Mouse (Mus musculus): Measurements from ENCODE around the gene Smarcad1.
"Not testable (repeated sequence)": the region's sequence is repeated elsewhere in the genome, so short reads cannot be mapped to it uniquely, and the experiment has no call there.

The Smarcad1 gene

DNA sequence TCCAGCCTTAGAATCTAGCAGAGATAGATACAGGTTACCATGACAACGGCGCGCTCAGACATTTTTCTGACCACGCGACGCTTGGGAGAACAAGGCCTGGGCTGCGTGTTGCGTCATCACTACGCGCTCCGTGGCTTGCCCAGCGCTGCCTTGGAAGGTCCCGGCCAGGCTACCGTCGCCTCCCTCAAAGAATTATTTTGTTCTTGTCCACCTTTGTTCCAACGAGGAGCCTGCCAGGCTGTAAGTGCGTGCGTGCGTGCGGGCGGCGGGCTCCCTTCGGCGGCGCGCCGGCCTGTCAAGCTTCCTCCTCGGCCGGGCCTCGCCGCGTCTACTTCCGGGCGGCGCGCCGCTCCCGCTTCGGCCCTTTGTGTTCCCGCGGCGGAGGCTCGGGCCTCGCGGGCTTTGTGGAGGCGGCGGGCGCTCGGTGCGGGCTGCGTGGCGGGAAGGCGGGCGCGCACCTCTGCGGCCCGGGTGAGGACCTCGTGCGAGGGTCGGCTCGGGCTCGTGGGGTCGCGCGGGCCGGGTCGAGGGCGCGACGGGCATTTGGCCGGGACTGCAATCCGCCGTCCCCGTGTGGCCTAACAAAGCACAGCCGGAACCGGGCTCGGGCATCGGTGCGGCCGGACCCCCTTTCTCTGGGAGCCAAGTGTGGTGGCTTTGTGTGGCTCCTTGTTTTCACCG lies at the start of gene Smarcad1:
Gene Smarcad1 (plus strand): TSS at position 93 of the 681 bp plus-strand sequence.
- peak; percentile 98 for DNase-seq

DNA sequence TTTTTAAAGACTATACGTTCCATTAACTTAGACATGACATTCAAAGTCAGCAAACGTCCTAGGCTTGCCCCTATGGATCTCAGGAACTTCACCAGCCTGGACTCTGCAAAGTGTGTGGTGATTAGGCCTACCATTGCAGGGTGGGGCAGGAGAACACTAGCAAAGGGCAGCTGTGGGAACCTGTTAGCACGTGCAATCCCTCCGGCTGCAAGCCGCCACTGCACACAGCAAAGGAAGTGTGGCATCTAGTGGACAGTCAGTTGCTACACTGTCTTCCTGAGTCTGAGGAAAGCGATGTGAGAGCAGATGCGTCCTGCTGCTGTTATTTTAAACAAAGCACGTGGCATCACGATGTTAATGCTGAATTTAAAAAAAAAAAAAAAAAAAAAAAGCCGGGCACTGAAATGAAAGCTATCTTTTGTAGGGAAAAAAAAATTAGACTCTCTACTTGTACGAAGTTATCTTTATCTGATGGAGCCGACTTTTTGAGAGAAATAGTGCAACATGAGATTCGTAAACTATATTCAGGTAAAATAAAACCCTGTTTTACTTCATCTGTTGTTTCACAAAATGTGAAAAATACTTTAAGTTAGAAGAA lies 45.5 kb upstream of the Smarcad1 start:
- DNase-seq: peak; percentile 60

DNA sequence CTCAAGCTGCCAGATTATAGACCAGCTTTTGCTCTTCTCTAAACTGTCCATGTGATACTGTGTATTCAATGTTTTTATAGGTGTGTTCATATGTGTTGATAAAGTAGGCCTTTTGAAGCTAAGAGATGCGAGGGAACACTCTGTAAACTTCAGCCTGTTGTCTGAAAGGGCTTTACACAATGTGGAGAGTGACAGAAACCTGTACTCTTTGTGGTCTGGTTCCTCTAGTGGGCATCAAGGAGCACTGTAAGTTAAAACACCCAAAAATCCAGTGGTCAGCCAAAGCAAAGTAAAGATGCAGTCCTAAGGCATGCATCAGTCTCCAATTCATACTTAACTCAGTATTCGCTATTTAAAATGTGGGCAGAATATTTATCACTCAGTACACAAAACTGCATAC lies 44.6 kb upstream of the Smarcad1 start:
- no peak for DNase-seq

DNA sequence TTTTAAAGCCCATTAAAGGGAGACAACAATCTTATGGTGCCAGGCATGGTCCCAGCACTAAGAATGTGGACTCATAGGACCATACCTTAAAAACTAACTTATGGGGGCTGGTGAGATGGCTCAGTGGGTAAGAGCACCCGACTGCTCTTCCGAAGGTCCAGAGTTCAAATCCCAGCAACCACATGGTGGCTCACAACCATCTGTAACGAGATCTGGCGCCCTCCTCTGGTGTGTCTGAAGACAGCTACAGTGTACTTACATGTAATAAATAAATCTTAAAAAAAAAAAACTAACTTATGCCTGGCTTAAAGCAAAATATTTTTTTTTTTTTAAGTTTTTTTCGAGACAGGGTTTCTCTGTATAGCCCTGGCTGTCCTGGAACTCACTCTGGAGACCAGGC lies 41.6 kb upstream of the Smarcad1 start:
- DNase-seq: not testable (repeated sequence)

DNA sequence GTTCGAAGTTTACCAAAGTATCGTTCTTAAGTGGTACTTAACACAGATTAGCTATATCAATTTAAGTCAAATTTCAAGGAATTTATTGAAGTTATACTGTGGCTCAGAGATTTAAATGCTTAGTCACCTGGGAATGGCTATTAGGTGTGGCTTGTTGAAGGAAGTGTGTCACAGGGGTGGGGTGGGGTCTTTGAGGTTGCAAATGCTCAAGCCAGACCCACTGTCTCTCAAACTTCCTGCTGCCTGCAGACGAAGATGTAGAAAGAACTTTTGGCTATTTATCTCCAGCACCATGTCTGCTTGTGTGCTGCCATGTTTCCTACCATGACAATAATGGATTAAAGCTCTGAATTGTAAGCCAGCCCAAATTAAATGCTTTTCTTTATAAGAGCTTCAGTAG lies 40.2 kb upstream of the Smarcad1 start:
- no peak for DNase-seq

DNA sequence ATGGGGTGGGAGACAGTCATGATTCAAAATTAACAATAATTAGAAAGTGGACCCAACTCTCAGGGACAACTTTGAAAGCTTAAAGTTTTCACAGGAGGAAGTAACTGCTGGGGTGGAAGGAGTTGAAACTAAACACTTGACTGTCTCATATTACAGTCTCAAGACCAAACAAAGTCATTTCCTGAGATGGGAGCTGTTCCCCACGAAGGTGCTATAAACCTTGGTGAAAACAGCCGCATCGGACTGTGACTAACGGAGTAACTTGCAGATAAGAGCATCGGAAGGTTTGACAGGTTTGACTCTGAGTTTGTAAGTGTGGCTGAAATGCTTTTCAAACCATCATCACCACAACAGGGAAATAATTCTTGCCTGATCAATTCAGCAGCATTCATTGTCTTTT lies 33.5 kb upstream of the Smarcad1 start:
- no peak for DNase-seq

DNA sequence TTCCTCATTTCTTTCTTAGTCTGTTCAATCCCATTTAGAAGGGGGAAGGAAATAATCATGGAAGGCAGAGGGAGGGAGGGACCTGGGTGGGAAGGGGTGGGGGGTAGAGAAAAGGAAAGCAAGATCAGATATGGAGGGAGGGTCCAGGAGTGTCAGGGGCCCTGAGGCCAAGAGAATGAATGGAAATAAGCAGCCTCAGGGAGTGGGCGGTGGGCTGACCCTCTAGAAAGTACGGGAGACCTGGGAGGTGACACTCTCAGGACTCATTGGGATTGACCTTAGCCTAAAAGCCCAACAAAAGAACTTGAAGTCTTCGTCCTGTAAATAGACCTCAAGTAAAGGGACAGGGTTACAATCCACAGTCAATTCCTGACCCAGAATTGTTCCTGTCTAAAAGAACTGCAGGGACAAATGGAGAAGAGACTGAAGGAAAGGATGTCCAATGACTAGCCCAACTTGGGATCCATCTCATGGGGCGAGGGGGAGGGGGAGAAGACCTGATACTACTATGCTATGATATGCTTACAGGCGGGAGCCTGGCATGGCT lies 30.9 kb upstream of the Smarcad1 start:
- DNase-seq: no peak

DNA sequence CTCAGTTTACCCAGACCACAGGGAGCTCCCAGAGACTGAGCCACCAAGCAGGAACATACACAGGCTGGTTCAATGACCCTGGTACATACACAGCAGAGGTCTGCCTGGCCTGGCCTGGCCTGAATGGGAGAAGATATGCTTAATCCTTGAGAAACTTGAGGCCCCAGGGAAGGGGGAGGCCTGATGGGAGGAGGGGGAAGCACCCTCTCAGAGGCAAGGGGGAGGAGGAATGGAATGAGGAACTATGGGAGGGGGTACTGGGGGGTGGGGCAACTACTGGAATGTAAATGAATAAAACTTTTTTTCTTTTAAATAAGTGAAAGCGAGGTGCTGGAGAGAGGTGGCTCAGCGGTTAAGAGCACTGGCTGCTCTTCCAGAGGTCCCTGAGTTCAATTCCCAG lies 30.2 kb upstream of the Smarcad1 start:
- DNase-seq: no peak

DNA sequence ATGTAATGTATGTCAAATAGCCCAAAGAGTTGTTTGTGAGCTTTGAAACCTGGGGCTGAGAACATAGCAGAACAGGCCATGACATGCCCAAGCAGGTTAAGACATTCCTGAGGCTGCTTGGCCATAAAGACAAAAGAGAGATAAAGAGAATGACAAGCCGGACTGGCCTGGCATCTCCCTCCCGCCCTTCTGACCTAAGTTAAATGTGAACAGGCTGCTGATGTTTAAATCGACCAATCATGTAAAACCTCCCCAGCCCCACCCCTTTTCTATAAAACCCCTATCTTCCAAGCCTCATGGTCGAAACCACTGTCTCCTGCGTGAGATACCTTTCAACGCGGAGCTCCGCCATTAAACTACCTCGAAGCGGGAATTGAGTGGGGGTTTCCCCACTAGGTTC lies 24.8 kb upstream of the Smarcad1 start:
- DNase-seq: no peak

DNA sequence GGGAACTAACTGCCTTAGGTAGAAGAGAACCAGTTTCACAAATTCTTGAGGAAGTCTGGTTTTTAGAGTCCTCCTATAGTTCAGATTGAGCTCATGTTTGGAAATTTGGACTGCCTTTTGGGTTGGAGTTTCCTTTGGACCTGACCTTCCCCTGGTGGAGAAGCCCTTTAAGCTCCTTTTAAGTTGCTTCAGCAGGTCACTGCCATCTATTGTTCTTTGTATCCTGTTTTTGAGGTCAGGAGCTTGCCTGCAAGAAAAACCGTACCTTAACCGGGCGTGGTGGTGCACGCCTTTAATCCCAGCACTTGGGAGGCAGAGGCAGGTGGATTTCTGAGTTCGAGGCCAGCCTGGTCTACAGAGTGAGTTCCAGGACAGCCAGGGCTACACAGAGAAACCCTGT lies 23.4 kb upstream of the Smarcad1 start:
- DNase-seq: not testable (repeated sequence)

DNA sequence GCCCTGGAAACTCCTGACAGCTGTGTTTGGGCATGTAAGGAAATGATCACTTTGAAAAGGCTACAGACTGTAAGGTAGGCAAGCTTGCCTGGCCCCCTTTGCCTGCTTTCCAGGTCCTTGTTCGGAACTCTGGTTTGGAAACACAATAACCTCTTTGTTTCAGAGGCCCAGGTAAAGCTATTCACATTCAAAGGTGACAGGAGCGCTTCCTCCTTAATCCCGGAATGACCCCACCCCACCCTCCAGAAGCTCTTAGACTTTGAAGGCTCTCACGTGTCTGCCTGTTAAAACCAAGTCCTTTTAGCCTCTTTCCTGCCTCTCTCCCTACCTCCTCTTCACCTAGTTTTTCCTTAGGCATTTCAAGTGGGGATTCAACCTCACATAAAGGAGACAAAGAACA lies 20.5 kb upstream of the Smarcad1 start:
- DNase-seq: no peak

DNA sequence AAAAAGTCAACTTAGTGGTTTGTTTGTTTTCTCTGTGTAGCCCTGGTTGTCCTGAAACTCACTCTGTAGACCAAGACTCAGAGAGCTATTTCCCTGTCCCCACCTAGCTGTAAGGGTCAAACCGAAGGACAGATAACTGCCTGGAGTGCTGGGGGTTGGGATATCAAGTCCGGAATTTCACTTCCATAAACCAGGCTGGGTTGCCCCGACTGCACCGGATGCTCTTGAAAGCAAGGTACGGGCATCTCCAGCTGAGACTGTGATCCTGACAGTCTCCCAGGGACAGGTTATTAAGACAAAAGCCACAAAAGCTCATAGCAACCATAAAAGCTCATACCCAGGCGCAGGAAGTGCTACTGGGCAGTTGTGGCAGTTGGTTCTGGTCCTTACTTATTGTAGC lies 19.3 kb upstream of the Smarcad1 start:
- DNase-seq: no peak

DNA sequence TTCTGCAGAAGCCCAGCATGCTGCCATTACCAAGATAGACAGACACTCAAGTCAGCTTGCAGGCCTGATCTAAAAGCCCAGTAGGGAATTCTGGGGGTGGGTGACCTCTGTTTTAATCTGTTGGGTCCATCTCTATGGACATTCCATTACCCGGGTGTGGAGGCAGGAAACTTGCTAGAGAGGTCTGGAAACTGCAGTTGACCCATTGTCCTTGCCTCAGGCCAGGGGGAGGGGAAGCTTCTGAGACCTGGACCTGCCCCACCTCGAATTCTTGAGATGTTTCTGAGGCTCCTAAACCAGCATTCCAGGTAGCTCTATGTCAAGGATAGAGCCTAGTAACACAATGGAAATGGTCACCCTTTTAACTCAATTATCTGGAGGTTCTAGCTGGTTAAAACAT lies 17.7 kb upstream of the Smarcad1 start:
- no peak for DNase-seq

DNA sequence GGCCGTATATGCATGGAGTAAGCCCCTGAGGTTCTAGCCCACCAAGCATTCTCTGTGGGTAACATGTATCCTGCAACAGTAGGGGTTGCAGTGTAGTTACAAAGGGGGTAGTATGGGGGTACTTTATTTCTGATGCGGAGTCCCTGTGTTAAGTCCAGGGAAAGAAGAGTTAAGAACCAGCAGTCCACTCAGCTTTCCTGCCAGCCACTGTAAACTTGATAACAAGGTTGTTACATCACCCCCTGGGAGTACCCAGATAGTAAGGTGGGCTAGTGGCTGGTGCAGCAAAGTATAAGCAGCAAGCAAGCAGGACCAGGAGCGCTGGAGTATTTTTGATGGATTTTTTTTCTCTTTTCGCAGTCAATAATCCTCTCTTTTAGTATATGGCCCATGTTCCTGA lies 17.3 kb upstream of the Smarcad1 start:
- DNase-seq: no peak

DNA sequence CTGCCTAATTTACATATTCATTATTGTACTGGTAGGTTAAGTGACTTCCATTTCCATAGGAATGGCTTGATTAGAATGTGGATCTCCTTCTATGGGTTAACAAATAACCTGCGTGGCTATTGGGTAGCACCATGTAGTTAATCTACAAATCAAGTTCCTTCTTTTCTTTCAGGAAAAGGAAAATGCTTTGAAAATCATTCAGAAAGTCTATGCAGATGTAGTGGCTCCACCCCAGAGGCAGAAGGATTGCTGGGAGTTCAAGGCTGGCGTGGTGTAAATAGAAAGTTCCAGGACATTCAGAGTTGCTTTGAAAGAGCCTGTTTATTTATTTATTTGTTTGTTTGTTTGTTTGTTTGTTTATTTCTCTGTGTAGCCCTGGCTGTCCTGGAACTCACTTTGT lies 7.7 kb upstream of the Smarcad1 start:
- no peak for DNase-seq

DNA sequence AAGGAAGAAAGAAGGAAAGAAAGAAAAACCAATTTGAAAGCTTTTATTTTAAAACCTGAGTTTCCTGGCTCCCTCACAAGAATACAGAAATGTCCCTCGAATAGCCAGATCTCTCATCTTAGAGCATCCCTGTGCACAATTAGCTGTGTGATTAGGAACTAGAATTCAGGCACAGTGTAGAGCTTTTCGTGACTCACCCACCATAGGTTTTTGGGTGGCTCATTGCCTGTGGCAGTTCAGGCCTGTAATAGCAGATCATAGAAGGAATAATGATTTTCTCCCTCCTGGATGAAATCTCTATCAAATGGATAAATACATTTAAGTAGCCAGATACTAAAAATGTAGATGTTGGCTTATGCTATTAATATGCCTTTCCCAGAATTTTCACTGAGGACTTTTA lies 6.9 kb upstream of the Smarcad1 start:
- DNase-seq: no peak

DNA sequence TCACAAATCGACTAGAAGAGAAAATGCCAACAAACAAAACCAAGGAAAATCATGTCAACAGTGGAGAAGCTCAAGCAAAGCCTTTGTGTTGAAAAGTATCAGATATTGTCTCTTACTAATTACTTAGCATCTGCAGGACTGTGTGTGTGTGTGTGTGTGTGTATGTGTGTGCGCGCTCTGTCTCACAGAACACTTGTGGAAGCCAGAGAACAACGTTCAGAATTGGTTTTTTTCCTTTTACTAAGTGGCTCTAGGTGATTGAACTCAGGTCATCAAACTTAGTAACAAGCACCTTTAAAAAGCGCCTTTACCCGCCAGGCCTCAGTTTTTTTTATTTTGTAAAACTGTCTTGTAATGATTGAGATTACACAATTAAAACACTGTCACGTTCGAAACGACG lies 451 bp upstream of the Smarcad1 start:
- DNase-seq: no peak

DNA sequence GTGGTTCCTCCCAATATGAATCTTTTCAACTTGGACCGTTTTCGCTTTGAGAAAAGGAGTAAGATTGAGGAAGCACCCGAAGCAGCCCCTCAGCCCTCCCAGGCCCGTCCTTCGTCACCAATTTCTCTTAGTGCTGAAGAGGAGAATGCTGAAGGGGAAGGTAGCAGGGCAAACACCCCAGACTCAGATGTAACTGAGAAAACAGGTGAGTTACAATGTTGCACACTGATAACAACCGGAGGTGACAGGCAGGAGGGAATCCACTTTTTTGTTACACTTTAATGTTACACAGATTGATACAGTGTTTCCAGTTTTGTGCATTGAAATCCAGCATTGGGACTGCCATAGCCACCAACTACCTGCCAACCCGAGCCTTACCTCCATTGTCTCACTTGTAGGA lies 858 bp downstream of the Smarcad1 start:
- peak; percentile 14 for DNase-seq

DNA sequence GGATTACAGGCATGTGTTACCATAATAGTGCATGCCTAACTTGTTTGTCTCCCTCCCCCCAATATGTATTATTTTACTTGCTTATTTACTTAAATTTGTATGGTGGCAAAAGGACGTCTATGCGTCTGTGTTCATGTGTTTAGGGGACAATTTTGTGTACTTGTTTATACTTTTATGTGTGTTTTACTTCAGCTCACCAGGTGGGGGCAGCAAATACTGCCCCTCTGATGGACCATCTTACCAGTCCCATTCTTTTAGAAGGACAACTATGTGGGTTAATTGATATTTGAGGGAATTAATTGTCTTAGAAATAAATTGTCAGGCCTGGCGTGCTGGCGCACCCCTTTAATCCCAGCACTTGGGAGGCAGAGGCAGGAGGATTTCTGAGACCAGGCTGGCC lies 6.7 kb downstream of the Smarcad1 start:
- no peak for DNase-seq

DNA sequence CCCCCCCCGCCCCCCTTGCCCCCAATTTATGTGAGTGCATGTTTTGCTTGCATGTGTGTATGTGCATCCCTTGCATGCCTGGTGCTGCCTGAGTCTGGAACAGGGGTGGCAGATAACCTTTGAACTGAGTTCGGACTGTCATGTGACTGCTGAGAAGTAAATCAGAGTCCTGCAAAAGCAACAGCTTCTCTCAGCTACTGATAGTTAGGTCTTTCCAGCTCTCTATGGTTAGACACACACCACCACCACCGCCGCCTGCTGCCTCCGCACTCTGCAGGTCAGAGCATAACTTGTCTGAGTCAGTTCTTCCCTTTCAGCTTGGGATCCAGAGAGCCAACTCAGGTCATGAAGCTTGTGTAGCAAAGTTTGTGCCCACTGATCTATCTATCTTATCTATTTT lies 14.2 kb downstream of the Smarcad1 start:
- no peak for DNase-seq

DNA sequence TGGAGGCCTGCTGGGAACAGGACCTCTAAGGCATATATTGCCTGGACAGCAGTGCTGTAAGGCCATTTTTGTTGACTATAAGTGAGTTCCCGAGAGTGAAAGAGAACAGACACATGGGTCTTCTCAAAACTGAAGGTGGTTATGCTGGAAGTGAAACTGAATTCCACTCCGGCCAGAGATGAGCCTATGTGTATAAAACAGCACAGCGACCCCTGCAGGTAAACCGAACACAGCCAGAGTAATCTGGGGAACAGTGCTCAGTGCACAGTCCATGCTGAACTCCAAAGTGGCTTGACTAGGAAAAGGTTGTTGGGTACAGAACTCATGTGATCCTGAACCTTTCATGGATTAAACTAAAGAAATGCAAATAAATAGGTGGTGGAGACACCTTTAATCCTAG lies 14.8 kb downstream of the Smarcad1 start:
- not testable (repeated sequence) for DNase-seq

DNA sequence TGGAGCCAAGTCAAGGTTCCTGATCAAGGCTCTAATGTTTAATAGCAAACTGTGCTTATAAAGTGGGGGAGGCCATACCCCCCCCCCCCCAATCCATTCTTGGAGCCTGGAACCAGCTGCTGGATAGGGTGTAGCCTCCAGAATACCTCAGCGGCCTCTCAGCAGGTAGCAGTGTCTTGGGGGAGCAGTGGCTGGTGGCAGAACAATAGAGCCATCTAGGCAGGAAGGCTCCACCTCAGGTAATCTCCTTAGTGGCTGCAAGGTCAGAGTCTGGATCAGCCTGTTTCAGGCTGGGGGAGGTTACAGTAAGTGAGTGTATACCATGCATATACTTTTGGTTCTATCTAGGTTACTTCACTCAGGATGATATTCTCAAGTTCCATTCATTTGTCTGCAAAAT lies 18.7 kb downstream of the Smarcad1 start:
- DNase-seq: no peak

DNA sequence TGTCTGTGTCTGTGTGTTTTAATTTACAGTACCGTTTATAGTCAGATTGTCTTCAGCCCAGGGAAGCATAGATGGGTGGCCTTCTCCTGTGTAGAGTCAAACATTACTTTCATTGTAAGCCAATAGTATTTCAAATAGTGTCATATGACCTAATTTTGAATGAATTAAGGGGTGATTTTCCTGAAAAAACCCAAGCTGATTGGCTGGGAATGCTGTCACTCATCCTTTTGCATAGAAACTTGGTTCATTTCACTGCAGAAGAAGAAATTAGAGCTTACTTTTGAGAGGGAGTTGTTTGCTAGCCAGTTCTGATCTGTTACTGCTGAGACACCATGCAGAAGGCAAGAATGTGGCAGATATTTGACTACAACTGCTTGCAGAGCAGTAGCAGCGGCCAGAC lies 32.8 kb downstream of the Smarcad1 start:
- DNase-seq: peak; percentile 4

DNA sequence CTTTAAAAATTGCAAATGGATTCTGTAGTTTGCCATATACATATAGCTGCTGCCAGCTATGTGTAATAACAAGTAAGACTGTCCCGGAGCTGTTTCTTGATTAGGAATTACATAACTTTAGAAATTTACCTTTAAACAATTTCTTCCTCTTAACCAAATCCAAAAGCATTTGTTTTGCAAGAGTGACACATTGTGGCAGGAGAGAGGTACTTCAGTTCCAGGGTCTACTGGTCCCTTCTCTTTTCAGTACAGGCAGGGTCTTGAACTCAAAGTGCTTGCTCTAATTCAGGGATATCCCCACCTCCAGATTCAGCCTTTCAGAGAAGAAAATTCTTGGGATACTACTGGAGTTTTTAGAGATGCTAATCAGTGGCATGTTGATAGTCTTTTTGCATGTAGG lies 36.8 kb downstream of the Smarcad1 start:
- peak; percentile 30 for DNase-seq

DNA sequence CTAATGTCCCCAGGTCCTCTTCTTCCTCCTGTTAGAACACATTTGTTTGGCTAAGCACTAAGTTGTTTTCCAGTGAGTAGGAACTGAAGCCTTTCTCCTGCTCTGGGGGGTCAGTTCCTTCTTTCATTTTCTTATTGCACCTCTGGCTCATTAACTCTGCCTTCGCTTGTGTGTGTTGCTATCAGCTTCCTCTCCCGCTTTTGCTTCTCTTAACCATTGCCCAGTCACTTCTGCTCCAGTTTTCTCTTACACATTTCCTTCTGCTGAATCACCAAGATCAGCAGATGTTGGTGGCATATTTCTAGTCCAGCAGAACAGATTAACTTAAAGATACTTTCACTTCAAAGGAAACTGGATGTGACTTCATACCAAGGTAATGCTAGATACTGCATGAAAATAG lies 72.5 kb downstream of the Smarcad1 start:
- DNase-seq: no peak
